Mouse (Mus musculus): ENCODE measurements around the gene Iffo2.
A peak's percentile ranks its signal among the peaks of the same experiment; 100 is the strongest.

Iffo2 gene

DNA sequence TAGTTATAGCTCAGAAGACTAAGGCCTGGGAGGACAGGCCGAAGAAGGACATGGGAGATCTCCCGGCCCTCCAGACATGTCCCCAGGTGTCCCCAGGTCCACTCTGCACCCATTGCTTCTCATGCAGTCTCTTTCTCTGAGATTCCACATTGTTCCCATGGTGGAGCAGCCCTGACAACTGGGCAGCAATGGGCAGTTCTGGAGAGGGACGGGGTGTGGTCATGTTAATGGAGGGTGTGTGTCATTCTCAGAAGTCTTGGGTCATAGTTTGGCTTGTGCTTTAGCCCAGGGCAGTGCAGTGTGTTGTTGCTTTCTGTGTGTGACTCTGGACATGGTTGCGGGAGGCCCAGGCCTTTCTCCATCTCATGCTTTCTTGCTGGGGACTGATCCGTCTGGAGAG is 76.4 kb downstream of the Iffo2 start:
- DNase-seq (ENCODE audit: low spot score in 2 of 2) = no peak

DNA sequence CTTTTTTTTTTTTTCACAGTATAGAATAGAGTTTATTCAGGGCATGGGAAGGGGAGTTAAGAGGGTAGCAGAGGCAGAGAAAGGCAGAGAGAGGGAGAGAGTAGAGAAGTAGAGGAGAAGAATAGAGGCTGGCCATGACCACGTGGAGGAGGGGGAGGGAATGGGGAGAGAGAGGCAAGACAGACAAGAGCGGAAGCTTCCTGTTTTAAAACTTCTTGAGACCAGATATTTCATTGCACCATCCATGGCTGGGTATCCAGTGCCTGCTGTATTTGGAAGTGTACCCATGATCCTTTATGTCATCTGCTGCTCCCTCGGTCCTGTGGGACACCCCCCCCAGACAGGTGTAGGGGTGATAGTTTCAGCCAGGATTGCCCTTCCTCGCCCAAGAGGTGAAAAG is 78.6 kb downstream of the Iffo2 start:
- DNase-seq (ENCODE audit: low spot score in 2 of 2) = no peak

DNA sequence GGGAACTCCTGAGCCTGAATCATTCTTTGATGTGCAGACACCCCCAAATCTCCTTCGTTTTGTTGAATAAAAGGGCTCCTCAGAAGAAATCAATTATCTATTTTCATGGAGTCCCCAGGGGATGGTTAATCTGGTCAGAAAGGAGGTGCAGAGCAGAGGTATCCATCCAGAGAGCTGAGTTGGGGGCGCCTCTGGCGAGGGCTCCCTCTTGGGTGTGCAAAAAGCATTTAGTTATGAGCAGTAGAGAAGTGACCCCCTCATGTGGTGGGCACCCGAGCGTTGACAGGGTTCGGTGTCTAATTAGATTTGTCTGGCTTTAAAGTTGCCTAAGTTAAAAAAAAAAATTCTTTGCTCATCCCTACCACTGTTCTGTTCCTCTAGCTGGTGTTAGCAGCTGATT is 80.6 kb downstream of the Iffo2 start:
- DNase-seq (ENCODE audit: low spot score in 2 of 2) = no peak

DNA sequence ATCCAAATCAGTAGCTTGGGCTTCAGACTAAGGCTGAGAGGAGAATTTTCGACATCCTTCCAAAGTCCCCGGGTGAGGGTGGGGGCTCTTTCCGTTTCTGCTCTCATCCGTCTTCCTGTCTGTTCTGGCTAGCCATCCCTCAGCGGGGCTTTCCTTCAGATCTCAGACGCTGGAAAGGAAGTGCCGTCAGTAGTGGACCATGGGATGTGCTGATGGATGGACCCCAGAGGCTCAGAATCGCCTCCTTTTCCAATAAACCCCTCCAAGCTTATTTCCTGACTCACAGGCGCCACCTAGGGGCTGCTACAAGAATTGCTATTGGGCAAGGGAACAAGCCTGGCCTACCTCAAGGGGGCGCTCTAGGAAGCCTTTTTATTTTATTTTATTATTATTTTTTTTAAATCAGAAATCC is 81.2 kb downstream of the Iffo2 start:
- peak; percentile 74 to 77 for DNase-seq (ENCODE audit: low spot score in 2 of 2)

DNA sequence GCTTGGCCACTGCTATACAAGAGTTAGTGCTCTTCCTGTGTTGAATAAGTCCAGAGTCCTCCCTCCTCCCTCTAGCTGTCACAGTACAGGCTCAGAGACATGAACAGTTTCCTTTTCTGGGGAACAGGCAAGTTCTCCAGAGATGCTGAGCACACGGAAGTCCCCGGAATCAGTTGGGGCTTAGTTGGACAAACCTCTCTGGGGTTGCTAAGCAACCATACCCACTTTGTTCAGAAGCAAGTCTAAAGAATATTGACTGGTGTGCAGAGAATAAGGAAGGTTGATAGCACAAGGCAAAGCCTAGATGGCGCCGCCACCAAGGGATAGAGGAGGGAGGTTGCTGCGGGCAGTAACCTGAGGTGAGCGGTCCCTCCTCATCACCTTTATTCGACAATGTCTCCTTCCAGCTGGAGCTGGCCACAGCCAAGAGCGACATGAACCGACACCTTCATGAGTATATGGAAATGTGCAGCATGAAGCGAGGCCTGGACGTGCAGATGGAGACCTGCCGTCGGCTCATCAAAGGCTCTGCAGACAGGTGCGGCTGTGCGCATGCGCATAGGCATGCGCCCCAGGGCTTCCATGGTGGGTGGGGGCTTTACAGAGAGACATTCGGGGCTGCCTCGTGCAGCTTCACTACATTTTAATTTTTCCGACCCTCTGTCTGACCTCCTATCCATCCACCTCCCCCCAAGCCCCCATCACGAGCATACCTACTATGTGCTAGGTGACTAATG is 84.3 kb downstream of the Iffo2 start:
- DNase-seq (ENCODE audit: low spot score in 2 of 2) = no peak

DNA sequence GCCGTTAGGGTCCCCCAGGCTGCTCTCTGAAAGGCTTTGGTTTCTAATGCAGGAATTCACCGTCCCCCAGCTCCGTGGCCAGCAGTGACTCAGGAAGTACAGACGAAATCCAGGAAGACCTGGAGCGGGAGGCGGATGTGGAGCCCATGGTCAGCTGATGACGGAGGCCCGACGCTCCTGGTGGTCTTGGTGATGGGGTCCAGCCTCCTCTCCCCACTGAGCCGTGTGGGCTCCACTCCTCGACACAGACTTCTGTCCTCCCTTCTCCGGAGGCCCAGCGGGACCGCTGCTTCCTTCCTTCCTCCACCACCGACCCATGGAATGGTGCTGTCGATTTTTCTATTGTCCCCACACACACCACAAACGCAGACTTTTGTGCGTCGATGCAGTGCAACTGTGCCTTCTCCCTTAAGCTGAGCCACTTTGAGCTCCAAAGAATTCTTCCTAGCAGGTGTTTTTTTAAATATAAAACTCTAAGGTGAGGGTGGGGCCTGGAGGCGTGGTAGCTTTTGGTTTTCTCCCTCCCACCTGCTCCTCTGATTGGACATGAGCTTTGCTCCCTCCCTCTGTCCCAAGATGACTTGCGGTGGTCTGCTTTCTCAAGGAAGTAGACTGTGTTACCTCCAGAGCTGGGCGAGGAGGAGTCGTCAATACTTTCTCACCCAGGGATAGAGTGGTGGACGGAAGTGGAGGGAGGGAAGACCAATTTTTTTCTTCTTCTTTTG is 86.1 kb downstream of the Iffo2 start:
- DNase-seq (ENCODE audit: low spot score in 2 of 2) = no peak

DNA sequence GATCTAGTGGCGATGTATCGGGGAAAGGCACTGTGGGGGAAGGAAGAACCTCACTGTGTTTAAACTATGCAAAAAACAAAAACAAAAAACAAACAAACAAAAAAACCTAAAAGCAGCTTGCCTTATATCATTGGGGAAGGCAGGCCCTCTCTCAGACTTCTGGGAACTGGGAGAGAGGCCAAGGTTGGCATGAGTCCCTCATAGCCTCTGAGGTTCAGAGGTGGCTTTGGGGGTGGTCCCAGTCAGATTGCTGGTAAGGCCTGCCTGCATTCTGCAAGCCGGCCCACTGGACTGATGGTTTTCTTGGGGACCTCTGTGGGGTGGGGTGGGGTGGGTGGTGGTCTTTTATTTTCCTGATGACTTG is 86.6 kb downstream of the Iffo2 start:
- DNase-seq (ENCODE audit: low spot score in 2 of 2) = no peak

DNA sequence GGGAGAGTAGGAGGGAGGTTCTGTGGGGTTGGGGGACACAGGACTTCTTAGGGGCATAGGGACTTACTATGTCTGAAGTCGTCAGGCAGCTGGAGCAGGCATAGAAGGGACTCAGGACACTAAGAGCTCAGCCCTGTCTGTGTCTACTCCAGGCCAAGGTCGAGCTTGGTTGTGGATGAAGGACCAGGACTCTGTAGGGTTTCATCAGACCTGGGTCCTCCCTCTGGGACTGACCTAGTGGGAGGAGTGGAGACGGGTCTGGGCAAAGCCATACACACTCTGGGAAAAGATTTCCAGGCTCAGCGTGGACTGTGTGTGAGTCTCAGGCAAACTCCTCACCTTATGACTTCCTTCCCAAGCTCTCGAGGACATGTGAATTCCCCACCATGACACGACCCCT is 89.4 kb downstream of the Iffo2 start:
- no peak for DNase-seq (ENCODE audit: low spot score in 2 of 2)

DNA sequence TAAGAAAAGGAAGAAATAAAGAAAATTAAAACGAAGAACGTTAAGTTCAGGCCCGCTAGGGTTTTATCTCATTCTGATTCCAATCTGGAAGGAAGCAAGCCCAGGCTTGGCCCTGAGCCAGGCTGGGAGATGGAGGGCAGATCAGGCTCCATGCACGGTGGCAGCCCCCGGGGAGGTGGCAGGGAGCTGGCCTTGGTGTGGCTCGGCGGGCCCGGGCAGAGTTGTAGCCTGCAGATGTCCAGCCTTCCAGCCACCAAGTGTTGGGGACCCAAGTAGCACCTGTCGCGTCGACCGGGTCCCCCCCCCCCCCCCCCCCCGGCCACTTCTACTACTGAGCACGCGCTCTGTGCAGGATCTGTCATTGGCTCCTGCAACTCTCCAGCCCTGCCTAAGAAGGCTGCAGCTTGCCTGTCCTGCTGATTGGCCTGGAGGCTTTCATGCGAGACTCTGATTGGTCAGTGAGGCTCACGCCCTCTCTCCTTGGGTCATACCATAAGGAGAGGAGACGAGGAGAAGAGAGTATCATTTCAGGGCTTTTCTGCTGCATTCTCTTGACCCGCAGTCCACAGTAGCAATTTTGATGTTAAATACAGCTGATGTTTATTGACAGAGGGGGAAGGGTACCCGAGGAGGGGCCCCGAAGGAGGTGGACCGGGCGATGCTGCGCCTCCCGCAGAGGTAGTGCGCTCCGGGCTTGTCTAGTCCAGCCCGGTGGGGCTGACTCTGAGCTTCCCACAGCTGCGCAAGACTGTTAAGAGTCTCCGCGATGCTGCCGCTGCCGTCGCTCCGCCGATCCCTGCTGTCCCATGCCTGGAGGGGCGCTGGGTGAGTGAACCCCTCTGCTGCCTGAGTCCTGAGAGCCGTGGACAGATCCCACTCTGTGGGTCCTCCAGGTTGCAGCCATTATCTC is 92.3 kb downstream of the Iffo2 start, which contains the start of gene Aldh4a1:
Gene Aldh4a1 (plus strand): TSS at position 494 of the 910 bp plus-strand sequence.
- peak; percentile 74 to 84 for DNase-seq (ENCODE audit: low spot score in 2 of 2)

DNA sequence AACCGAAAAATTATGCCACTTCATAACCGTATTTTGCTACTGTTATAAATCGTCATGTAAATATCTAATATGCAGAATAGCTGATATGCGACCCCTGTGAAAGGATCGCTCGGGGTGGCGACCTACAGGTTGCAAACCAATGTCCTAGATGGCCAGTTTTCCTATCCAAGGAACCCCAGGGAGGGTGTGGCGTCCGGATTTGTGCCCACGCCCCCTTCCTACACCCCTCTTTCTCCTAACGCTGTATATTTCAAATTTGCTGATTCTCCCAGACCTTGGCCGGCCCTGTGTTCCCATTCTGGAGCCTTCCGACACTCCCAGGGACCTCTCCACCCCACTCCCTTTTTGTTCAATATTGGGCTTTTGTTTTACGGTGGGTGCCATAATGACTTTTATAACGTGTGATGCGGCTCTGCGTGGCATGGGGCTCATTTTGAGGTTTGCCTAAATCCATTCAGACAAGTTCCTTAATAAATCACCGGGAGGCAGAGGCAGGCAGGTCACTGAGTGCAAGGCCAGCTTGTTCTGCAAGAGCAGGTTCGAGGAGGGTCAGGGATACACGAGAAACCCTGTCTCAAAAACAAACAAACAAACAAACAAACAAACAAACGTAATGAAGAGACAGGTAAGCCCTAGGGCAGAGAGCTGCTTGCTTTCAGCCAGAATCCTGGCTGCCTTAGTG is 93.2 kb downstream of the Iffo2 start:
- no peak for DNase-seq (ENCODE audit: low spot score in 2 of 2)

DNA sequence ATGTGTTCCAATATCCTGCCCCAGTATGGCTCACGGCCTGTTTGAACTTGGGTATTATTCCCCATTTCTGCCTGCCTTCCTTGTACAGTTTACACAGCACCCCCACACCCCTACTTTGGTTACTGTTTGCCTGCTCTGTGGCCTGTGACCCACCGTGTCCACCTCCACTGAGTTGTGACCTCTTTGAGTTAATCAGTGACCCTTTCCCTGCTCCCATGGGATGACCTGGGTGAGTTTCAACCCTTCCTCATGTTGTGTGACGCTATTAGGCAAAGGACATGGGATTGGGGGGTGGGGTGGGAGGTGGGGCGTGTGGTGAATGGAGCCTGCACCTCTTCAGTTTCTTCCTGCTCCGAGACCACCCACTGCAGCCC is 93.8 kb downstream of the Iffo2 start:
- no peak for DNase-seq (ENCODE audit: low spot score in 2 of 2)

DNA sequence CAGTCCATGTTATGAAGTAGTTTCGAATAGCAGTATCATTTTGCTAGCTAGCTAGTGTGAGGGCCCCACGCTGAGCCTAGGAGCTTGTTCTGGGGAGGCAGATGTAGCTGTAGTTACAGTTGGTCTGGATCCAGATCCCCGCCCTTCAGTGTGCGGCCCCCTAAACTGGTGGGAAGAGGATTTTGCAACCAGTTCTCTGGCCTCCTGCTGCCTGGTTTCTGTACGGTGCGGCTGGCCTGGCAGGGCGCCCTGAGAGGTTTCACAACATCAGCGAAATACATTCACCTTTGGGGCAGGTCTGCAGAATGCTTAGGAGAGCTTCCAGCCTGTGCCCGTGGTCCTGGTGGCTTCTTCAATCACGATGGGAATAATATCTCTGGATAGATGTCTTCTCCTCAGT is 94.4 kb downstream of the Iffo2 start:
- DNase-seq (ENCODE audit: low spot score in 2 of 2) = no peak

DNA sequence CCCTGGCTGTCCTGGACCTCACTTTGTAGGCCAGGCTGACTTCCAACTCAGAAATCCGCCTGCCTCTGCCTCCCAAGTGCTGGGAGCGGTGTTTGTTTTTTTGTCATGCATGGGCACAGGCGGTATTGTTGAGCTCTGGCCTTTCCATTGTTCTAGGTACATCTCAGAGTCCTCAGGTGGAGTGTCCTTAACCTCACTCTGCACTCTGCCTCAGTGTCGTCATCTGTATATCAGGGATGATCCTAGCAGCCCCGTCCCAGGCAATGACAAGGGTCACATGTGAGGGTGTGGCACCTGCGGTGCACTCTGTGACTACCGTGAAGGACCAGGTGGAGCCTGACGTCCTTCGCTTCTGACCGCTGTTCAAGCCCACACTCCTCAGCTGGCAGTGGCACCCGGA is 97.0 kb downstream of the Iffo2 start:
- DNase-seq (ENCODE audit: low spot score in 2 of 2) = no peak

DNA sequence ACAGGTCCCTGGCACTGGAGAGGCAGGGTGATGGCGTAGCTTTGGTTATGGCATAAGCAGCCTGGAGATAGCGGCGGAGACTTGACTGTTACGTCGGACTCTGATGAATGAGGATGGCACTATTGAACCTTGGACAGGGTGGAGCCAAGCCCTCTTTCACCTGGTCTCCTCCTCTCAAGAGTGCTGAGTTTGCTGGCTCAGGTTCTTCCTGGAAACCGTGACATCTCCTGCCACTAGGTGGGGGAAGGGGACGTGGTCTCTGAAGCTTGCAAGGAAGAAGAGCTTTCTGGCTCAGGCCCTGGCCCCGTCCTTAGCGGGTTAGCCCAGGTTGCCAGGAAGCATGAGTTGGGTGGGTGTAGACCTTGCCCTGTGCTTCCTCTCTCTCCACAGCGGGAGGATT is 99.8 kb downstream of the Iffo2 start:
- no peak for DNase-seq (ENCODE audit: low spot score in 2 of 2)

DNA sequence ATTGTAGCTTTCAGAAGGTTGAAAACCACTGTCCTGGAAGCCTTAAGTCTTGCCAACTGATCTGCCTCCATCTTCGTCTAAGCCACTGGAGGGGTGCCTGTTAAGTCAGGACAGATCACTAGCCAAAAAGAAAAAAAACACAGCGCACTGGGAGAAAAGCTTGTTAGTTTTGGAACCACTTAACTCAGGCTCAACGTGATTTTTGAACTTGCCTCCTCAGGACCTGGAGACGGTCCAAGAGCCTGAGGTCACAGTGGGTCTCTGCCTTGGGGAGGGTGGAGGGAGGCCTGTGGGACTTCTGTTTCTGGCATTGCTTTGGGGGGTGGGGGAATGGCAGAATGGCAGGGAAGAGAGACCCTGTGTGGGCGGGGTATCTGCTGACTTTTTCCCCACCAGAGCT is 100.8 kb downstream of the Iffo2 start:
- no peak for DNase-seq (ENCODE audit: low spot score in 2 of 2)

DNA sequence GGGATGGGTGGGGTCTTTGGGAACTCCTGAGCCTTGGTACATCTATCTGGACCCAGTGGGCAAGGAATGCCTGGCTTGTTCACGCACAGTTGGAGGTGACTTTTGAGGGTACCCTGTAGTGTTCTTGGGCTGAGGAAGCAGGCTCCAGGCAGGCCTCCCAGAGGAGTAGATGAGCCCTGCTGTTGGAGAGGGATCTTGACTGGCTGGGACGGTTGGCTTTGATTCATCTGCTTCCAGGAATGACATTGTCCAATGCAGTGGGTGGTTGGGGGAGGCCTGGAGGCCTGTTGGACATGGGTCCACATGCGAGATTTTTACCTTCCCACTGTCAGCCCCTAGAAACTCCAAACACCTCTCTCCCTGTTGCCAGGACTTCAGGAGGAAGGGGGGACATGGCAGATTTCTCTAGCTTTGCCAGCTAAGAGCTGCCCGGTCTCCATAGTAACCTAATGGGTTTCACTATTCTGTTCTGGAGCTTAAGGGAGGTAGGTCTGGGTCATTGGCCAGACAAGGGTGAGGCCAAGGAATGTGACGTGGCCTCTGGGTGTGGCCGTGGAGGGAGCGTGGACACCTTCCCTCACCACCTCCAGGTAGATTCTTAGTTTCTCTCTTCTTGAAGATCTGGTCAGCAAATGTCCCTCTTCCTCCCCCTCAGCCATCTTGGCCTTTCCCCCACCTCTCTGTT is 101.4 kb downstream of the Iffo2 start:
- no peak for DNase-seq (ENCODE audit: low spot score in 2 of 2)

DNA sequence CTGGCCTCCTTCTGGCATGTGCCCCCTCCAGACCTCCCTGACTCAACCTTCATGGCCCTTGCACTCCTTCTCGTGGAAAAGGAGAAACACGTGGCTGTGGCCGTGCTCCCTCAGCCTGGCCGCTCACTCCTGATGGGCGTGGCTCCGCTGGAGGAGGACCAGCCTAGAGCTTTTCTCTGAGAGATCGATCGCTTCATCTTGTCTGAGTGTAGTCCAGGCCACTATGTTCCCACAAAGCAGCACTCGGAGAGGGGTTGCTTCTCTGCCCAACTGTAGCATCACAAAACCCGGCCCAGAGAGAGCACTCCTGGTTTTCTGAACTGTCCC is 101.9 kb downstream of the Iffo2 start:
- DNase-seq (ENCODE audit: low spot score in 2 of 2) = no peak

DNA sequence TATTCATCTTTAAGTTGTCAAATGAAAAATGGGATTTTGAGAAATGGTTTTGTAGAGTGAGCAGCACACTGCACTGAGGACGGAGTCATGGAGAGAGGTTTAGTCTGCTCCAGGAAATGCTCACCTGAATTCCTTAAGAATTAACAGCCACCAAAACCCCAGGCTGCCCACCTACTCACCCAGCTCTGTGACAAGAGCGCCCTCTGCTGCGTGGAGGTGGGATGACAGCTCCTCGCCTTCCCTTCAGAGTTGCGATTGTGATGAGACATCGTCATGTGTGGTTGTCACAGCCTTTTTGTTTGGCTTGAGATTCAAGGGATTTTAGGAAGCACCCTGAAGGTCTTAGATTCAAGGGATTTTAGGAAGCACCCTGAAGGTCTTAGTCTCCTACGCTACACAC is 106.0 kb downstream of the Iffo2 start:
- DNase-seq (ENCODE audit: low spot score in 2 of 2) = peak; percentile 70 to 77

DNA sequence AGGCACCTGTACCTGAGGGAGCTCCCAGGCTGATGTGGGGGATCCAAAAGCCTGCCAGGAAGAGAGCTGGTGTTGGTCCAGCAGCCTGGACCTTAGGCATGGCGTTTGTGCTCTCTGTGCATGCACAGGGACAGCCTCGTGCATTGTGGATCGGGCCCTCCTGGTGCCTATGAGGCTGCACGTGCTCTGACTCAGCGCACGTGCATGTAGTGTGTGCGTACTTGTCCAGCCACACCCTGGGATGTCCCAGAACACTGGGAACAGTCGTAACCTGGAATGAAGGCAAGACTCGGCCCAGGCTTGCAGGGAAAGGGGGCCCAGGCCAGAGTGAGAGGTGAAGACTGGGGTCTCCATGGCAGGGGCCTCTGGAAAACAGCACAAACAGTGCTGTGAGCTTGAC is 107.5 kb downstream of the Iffo2 start:
- DNase-seq (ENCODE audit: low spot score in 2 of 2) = no peak

DNA sequence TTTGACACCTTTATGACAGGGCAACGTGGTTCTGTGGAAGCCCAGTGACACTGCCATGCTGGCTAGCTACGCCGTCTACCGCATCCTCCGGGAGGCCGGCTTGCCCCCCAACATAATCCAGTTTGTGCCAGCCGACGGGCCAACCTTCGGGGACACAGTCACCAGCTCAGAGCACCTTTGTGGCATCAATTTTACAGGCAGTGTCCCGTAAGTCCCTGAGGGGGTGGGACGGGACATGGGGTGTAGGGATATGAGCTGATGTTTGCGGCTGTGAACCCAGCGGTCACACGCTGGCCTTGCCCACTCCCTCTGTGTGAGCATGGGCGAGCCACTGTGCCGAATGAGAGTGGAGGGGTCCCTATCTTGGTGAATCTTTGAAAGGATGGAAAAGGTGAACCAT is 108.0 kb downstream of the Iffo2 start:
- no peak for DNase-seq (ENCODE audit: low spot score in 2 of 2)

DNA sequence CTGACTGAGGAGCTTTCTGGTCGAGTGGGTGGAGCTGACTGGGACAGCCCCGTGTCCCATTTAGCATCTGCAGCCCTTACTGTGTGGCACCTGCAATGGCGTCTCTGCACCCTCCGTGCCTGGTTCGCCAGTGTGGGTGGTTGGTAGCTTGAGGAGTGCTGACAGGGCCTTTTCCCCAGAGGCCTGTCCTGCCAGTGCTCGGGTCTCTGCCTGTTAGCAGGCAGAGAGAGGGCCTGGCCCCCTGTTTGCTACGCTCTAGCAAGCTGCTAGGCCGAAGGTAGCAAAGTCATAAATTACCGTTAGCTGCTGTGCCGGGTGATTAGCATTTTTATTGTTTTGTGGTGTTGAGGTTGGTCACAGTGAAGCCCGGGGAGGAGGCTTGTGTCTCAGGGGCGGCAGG is 109.5 kb downstream of the Iffo2 start:
- DNase-seq (ENCODE audit: low spot score in 2 of 2) = no peak

DNA sequence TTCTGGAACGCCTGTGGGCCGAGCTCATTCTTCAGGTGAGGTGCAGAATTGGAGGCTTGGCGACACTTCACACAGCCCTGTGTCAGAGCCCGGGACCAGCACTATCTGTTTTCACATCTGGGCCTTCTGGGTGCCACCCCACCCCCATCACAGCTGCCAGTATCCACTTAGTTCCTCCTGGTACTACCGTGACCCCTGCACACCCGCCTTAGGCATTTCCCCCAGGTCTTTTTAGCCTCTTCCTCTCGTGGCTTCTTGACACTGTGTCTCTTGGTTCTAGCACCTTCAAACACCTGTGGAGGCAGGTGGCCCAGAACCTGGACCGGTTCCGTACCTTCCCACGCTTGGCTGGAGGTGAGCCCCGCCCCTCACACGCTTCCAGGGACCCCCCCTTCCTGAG is 110.0 kb downstream of the Iffo2 start:
- no peak for DNase-seq (ENCODE audit: low spot score in 2 of 2)

Data from frontal cortex, postnatal 25 days (tissue).